Mouse (Mus musculus) kidney, adult 2 months (tissue): Measurements from ENCODE around the gene Ntm. TPM values are rescaled to one million over a fixed set of nuclear protein-coding genes. Genes with fewer than 3 reads are reported as not detected.

Source experiments
- DNase-seq: peaks from one replicate; pipeline ENCODE4 v3.0.0; 2021
- H3K27ac ChIP-seq: fragments of 200-500 bp; 2 replicates; pipeline ENCODE4 v1.5.1; 2012; ENCODE audit warnings: low read depth, low read length, control low read depth, inconsistent platforms; ENCODE audit not compliant: insufficient read depth
- H3K27me3 ChIP-seq: fragments of 200-500 bp; replicated peaks from 2 replicates; pipeline ENCODE4 v1.6.1; 2012; ENCODE audit warnings: mild to moderate bottlenecking, moderate library complexity, low read length, inconsistent platforms; ENCODE audit not compliant: control insufficient read depth, insufficient read depth
- H3K36me3 ChIP-seq: fragments of 200-500 bp; 2 replicates; pipeline ENCODE4 v1.6.1; 2012; ENCODE audit warnings: mild to moderate bottlenecking, moderate library complexity, low read length, inconsistent platforms; ENCODE audit not compliant: control insufficient read depth, insufficient read depth
- H3K4me1 ChIP-seq: fragments of 200-500 bp; 2 replicates; pipeline ENCODE4 v1.6.1; 2011; ENCODE audit warnings: low read length; ENCODE audit not compliant: control insufficient read depth, insufficient read depth
- H3K4me3 ChIP-seq: fragments of 200-500 bp; 2 replicates; pipeline ENCODE4 v1.5.1; 2011; ENCODE audit warnings: mild to moderate bottlenecking, low read depth, low read length, control low read depth; ENCODE audit not compliant: insufficient read depth
- CTCF ChIP-seq: fragments of 200-500 bp; conservative IDR thresholded peaks from 2 replicates; pipeline ENCODE4 v1.5.1; 2011; ENCODE audit warnings: low read depth, mild to moderate bottlenecking, control low read depth, low read length, moderate library complexity, mixed read lengths; ENCODE audit not compliant: insufficient read depth, insufficient read length
- POLR2A ChIP-seq: fragments of 200-500 bp; IDR thresholded peaks from one replicate; pipeline ENCODE4 v1.6.1; 2011; ENCODE audit warnings: low read depth, low read length, control low read depth
- WGBS: fragments of 180-500 bp; shearing (Covaris S2); methylation state at CpG from one replicate; pipeline ENCODE4 v1.1.7; 2018; 5-methylcytosine and 5-hydroxymethylcytosine counted together
- polyA plus RNA-seq: library from polyadenylated mRNA; depleted of rRNA; stranded (reverse); fragments of >200 nt; gene quantifications from 2 replicates; pipeline ENCODE4 v1.2.3, GENCODE M21; 2012

Ntm gene
- polyA plus RNA-seq, 1 experiment: 0.74 TPM

DNA sequence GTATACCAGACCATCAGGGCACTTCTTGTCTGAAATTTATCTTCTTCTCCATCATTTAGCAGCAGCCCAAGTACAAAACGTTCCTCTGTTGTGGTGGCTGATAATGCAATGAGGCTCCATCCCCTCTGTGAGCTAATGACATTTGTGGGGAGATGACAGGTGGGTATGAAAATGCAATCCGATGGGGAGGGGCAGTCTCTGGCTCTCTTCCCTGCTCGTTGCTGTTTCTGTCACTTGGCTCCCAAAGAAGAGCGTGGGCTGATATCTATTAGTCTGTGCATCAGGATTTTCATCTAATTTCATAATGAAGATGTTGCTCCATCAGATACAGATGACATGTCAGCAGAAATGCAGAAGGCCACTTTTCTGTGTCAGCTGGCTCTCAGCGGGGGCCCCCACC lies 523.5 kb downstream of the Ntm start:
- no peaks in the 10 kb centered on the region for H3K4me1 ChIP-seq
- DNase-seq: no peak
- no peak for TF ChIP-seq CTCF
- TF ChIP-seq POLR2A: no peak
- 72% methylated on average over 5 of the region's 5 CpGs for WGBS
- no peak overlapping the region for H3K27ac ChIP-seq
- no peaks in the 10 kb centered on the region for H3K36me3 ChIP-seq
- H3K4me3 ChIP-seq: no peak overlapping the region
- H3K27me3 ChIP-seq: no peaks in the 10 kb centered on the region

DNA sequence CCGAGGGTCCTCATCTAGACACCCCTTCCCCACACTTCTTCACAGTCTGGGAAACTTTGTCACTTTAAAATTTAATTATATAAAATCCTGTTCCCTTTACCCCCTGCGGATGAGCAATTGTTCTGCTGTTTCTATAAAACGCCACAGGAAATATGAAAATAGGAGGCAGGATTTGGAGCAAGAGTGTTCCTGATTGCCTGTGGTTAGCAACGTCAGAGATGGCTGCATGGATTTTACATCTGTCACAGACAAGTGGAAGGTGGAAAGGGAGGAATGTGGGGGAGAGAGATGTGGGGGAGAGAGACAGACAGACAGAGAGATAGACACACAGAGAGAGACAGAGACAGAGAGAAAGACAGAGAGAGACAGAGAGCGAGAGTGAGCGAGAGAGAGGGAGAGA lies 528.3 kb downstream of the Ntm start:
- H3K4me1 ChIP-seq: no peaks in the 10 kb centered on the region
- no peak overlapping the region for H3K4me3 ChIP-seq
- TF ChIP-seq POLR2A (no peak), CTCF (no peak)
- H3K36me3 ChIP-seq: no peaks in the 10 kb centered on the region
- DNase-seq: no peak
- H3K27ac ChIP-seq: no peak overlapping the region
- WGBS: 58% methylated on average over 6 of the region's 6 CpGs
- H3K27me3 ChIP-seq: no peaks in the 10 kb centered on the region

DNA sequence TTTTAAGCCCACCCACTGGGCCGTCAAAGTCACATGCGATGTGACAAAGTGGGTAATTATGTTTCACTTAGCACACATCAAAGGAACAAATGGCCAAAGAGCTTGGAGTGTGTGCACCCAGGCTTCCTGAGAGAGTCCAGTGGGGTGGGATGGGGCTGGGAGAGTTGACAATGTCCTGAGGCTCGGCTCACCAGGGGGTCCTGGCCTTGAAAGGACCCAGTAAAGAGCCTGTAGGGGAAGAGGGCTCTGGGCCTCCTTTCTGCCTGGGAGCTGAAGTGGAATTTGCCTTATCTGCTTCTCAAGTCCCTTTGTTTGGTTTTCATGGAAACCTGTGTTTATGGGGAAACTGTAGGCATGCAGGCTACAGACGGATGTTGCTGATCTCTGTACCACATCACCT lies 529.0 kb downstream of the Ntm start:
- no peak for DNase-seq
- no peak overlapping the region for H3K4me3 ChIP-seq
- H3K27me3 ChIP-seq: no peaks in the 10 kb centered on the region
- no peak overlapping the region for H3K27ac ChIP-seq
- H3K36me3 ChIP-seq: no peaks in the 10 kb centered on the region
- TF ChIP-seq POLR2A (no peak), CTCF (no peak)
- no peaks in the 10 kb centered on the region for H3K4me1 ChIP-seq
- 14% methylated on average over 4 of the region's 4 CpGs for whole genome bisulfite sequencing

DNA sequence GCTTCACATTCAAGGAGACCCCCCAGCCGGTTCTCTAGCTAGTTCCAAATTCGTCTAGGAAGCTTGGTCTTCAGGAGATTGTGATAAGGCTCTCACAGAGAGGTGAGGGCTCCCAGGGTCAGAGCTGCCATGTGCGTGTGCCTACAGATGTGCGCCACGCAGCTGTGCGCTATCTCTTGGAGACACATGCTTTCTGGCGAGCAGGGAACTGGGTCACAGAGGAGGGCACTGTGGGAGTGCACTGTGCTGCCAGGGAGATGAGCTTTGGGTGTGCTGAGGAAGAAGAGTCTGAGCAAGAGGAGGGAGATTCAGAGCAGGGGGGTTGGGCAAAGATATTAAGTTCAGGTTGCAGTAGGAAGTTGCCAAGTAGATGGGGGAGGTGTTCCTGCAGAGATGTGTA lies 529.8 kb downstream of the Ntm start:
- no peak overlapping the region for H3K4me3 ChIP-seq
- no peak for DNase-seq
- 53% methylated on average over 7 of the region's 7 CpGs for WGBS
- no peak for TF ChIP-seq CTCF
- TF ChIP-seq POLR2A: no peak
- H3K27ac ChIP-seq: no peak overlapping the region
- H3K36me3 ChIP-seq: no peaks in the 10 kb centered on the region
- no peaks in the 10 kb centered on the region for H3K27me3 ChIP-seq
- H3K4me1 ChIP-seq: no peaks in the 10 kb centered on the region

DNA sequence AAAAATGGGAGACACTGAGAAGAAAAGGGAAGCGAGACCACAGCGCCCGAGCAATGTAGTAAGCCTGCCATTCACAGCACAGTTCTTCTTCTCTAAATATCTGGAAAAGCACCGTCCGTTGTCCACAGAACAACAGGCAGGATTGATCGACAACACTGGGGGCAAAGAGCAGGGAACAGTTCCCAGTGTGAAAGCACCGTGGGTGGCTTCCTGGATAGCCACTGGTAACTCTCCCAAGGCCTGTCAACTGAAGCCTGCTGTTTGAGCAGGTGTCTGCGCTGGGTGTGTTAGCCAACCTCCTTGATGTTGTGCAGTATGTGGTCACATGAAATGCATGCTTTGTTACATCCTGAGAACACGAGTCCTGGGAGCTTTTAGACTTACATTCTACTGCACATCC lies 531.4 kb downstream of the Ntm start:
- WGBS: 81% methylated on average over 9 of the region's 9 CpGs
- no peak for DNase-seq
- no peak overlapping the region for H3K27ac ChIP-seq
- H3K4me3 ChIP-seq: no peak overlapping the region
- H3K36me3 ChIP-seq: no peaks in the 10 kb centered on the region
- H3K4me1 ChIP-seq: no peaks in the 10 kb centered on the region
- TF ChIP-seq CTCF (no peak), POLR2A (no peak)
- H3K27me3 ChIP-seq: no peaks in the 10 kb centered on the region

DNA sequence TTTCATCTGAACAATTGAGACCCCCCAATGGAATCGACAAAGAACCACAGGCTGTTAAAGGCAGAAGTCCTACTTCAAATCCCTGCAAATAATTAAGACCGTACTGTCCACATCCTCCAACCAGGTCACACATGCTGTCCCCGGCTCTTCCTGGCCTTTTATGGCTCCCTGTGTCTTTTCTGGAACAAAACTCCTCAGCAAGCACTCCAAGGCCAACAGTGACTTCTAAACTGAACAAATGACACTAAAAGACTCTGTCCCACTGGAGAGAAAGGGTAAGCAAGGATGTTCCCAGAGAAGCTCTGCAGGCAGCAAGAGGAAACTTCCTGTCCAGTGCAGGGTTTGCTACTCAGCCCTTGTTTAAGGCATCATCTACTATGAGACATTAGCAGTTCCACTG lies 532.8 kb downstream of the Ntm start:
- H3K27me3 ChIP-seq: no peaks in the 10 kb centered on the region
- DNase-seq: no peak
- H3K4me3 ChIP-seq: no peak overlapping the region
- H3K36me3 ChIP-seq: no peaks in the 10 kb centered on the region
- H3K27ac ChIP-seq: no peak overlapping the region
- no peaks in the 10 kb centered on the region for H3K4me1 ChIP-seq
- 77% methylated on average over 3 of the region's 3 CpGs for WGBS
- no peak for TF ChIP-seq POLR2A
- TF ChIP-seq CTCF: no peak

DNA sequence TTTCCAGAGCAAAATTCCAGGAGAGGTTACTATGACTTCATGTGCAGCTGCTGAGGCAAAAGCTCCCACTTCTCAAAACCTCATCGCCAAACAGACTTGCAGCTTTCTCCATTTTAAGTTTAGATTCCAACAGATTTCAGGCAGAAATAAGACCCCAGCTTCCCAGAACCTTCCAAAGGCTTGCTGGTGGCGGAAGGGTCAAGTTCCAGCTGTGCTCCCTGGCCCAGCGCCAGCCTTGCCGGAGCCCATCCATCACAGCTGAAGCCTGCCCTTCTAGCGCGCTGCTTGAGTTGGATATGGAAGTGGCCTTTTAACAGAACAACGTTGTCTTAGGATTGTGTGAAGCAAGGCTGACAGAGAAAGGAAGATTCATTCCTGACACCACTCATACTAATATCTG lies 534.6 kb downstream of the Ntm start:
- H3K36me3 ChIP-seq: no peaks in the 10 kb centered on the region
- 7% methylated on average over 7 of the region's 7 CpGs for WGBS
- H3K27ac ChIP-seq: no peak overlapping the region
- DNase-seq: peak; percentile 30
- no peaks in the 10 kb centered on the region for H3K27me3 ChIP-seq
- no peak for TF ChIP-seq CTCF
- TF ChIP-seq POLR2A: no peak
- no peak overlapping the region for H3K4me3 ChIP-seq
- no peaks in the 10 kb centered on the region for H3K4me1 ChIP-seq

DNA sequence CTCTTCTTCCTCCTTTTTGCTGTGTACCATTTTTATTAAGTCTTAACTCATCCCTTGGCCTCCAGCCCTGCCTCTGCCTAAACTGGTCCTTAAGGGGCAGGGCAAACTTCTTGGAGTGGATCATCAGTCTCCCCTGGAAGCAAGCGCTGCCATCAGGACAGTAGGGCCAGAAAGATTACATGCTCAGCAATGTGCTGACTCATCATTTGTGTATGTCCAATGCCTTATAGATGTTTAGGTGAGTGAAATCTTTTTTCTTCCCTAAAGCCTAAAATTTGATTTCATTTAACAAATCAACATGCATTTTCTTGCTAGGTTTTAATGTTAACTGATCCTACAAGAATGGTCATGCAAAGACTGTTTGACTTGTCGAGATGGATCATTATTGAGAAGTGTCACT lies 536.7 kb downstream of the Ntm start:
- Histone ChIP-seq H3K4me1 (no peaks in the 10 kb centered on the region), H3K27me3 (no peaks in the 10 kb centered on the region), H3K36me3 (no peaks in the 10 kb centered on the region), H3K27ac (no peak overlapping the region), H3K4me3 (no peak overlapping the region)
- 94% methylated on average over 2 of the region's 2 CpGs for WGBS
- no peak for TF ChIP-seq CTCF
- no peak for TF ChIP-seq POLR2A
- no peak for DNase-seq
